Mouse (Mus musculus) gastrocnemius, postnatal 14 days (tissue): Measurements from ENCODE around the gene Klhl36. TPM values are rescaled to one million over a fixed set of nuclear protein-coding genes. Genes with fewer than 3 reads are reported as not detected.

Experiments used
- DNase-seq: peaks from one replicate; pipeline ENCODE4 v3.0.0; 2021; ENCODE audit warnings: mixed read lengths
- intact Hi-C: fragments of 180-260 bp; cut with DNase I; formaldehyde crosslinking; loops from one replicate; pipeline ENCODE4 v1.15.1; 2025; ENCODE audit warnings: low total_unique reads
- total RNA-seq, 2 experiments: library from RNA; stranded (reverse); gene quantifications; 2 replicates each; pipeline ENCODE4 v1.2.3; 2021

The Klhl36 gene
- total RNA-seq, 2 experiments from 2014 or later: 2.2 to 2.7 TPM

GRCm38 (mm10) chr8:119857767-119858166 lies 4.3 kb upstream of the Klhl36 start:
- intact Hi-C loops: no loop called here
- no peak for DNase-seq

DNA sequence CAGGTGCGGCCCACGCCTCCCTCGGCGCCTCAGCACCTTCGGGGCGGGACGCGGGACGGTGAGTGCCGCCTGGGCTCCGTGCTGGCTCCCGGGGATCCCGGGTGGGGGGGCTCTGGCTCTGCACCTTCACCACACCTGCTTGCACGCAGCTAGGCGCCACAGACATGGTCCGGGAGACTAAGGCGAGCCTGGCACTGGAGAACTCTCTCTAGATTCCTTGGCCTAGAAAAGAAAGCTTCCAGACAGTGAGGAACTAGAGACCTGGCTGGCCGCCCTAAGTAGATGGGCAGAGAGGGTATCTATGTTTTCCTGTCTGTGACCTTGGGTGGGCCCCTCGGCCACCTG lies 296 bp downstream of the Klhl36 start:
- DNase-seq: no peak
- intact Hi-C loops: no loop called here

DNA sequence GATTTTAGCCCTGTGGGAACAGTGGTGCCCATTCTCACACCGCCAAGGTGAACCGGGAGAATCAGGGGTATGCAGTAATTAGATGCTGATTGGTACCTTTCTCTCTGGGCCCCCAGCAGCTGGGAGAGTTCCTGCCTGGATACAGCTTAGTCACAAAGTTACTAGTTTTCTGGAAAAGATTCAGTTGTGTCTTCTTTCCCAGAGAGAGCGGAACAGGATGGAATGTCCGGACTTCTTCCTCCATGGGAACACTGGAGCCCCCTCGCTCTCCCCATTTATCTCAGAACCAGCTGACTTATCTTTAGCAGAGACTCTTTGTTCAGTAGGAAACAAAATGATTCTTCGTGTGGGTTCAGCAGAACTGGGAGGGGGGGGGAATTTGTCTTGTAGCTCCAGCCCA lies 683 bp downstream of the Klhl36 start:
- DNase-seq: no peak
- intact Hi-C loops: no loop called here

GRCm38 (mm10) chr8:119869616-119870015 lies 7.5 kb downstream of the Klhl36 start:
- intact Hi-C loops: no loop called here

GRCm38 (mm10) chr8:119873181-119873580 lies 11.1 kb downstream of the Klhl36 start:
- intact Hi-C loops: no loop called here
- no peak for DNase-seq

More at GRCm38 (mm10) chr8:119869616-119870015, 7.5 kb downstream of the Klhl36 start:
- no peak for DNase-seq

DNA sequence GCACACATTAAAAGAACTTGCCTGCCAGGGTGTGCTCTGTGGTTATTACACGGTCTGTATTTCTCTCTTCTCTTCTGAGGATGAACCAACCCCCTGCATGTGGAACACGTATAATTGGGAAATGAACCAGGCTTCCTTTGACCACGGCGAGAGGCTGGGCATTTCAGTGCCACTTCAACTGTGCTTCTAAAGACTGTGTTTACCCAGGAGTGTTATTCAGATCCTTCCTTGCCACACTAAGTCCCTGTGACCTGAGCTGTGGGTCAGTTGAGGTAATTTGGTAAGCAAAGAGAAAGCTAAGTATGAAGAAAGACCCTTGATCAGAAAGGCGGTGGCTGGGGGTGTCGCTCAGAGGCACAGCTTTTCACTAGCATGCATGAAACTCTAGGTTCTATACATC lies 19.2 kb downstream of the Klhl36 start:
- no peak for DNase-seq

GRCm38 (mm10) chr8:119881917-119882316 lies 19.9 kb downstream of the Klhl36 start:
- intact Hi-C loops: no loop called here
- no peak for DNase-seq

More for the DNA sequence above, 19.2 kb downstream of the Klhl36 start:
- intact Hi-C loops: no loop called here

- intact Hi-C loops: no loop called here
- DNase-seq: no peak
Observed at GRCm38 (mm10) chr8:119883281-119883680, 21.2 kb downstream of the Klhl36 start.

GRCm38 (mm10) chr8:119885612-119886011 lies 23.5 kb downstream of the Klhl36 start:
- DNase-seq: peak; percentile 54
- intact Hi-C loops: no loop called here

DNA sequence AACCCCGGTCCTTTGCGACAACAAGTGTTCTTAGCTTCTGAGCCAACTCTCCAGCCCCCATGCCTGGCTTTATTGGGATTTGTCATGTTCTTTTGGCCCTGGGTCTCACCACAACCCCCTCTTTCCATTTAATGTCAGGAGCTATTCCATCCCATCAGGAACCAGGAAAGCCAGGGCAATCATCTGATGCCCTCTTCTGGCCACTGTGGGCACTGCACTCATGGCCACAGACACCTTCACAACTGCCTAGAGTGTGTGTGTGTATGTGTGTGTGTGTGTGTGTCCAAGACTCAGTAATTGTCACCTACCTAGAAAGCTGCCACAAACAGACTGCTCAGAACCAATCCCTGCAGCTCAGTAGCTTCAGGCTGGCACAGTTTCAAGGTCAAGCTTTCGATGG lies 25.1 kb downstream of the Klhl36 start:
- intact Hi-C loops: no loop called here
- no peak for DNase-seq

DNA sequence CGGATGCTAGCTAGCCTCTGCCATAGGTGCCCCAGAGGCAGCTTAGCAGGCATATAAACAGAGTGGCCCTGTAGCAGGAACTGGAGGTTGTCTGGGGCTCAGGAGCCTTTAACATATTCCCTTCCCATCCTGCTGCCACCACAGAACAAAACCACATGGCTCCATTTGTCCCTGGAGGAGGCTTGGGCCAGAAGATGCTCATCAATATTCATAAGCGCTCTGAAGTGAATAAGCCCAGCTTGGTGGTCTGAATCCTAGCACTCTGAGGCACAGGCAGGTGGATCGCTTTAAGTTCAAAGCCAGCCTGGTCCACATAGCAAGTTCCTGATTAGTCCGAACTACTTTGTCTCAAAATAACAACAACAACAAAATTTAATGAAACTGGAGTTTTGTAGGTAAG lies 25.9 kb downstream of the Klhl36 start:
- intact Hi-C loops: no loop called here
- no peak for DNase-seq

DNA sequence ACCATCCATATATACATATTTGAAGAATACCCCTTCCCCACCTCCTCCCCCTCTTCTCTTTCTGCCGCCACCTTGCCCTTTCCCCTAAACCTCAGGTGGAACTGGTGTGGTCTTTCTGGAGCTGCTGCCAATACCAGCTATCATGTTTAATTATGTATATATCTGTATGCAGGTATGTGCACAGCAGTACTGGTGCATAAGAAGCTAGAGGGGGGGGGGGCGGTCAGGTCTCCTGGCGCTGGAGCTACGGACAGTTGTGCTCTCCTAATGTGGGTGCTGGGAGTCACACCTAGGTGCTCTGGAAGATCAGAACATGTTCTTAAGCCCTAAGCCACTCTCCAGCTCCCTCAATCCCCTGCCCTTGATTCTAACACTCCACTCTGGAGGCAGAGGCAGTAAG lies 35.0 kb downstream of the Klhl36 start:
- no peak for DNase-seq
- intact Hi-C loops: no loop called here

DNA sequence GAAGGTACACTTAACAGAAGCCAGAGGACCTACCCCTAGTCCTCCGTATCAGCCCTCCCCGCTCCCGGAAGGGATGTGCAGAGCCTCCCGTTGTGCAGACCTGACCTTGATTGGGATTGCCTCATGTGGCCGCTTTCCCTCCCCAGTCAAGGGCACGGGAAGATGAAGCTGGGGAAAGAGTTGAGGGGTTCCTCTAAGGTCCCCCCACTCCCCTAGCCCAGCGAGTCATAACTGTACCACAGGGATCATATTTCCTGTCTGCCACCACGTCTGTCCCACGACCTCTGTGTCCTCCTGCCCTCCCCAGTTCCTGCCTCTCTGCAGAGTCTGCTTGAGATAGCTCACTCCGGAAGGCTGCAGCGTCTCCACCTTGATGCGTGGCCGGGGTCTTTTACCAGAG lies 35.9 kb downstream of the Klhl36 start:
- intact Hi-C loops: no loop called here
- no peak for DNase-seq

GRCm38 (mm10) chr8:119901349-119901748 lies 39.3 kb downstream of the Klhl36 start:
- no peak for DNase-seq
- intact Hi-C loops: no loop called here

DNA sequence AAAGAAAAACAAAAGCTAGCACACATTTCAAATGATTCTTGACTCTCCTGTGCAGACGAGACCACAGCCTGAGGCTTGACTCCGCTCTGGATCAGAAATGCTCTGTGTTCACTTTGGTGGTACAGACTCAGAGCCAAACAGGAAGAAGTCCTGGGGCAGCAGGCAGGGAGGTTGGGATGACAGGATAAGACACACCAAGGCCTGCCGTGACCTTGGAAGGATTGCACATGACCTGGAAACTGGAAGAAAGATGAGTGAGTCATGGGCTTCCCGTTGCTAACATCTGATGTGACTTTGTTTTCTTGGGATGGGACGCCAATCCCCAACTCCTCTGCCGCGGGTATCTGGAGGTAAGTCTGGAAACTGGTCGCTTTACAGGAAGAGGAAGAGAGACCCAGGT lies 39.9 kb downstream of the Klhl36 start:
- intact Hi-C loops: no loop called here
- DNase-seq: no peak

DNA sequence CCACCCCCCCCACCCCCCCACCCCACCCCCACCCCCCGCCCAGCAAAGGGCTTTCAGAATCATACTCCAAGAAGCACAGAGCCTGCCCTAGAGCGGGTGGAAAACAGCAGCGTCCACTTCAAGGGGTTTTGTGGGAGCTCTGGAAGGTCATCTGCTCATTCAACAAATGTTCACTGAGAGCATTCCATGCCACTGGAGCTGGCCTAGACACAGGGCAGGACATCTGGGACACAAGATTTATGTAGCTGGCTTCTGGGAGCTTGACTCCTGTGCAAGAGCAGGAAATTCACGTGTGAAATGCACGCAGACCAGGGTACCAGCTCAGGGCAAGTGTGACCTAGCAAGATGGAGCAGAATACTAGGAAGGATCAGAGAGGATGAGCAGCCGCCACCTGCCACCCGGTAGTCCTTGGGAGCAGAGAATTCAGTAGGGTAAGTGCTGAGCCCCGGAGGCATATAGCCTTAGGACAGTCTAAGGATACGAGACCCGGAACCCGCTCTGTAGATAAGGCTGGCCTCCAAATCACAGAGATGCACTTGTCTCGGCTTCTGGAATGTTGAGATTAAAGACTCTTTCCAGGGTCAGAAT lies 42.4 kb downstream of the Klhl36 start:
- intact Hi-C loops: no loop called here
- DNase-seq: no peak

- DNase-seq: no peak
- intact Hi-C loops: no loop called here
Observed at GRCm38 (mm10) chr8:119909944-119910546, 48.0 kb downstream of the Klhl36 start, which contains the start of gene Usp10. Gene Usp10, plus strand, starts transcription at chr8:119910360.

- peak; percentile 88 for DNase-seq
- intact Hi-C loops: no loop called here
Observed at GRCm38 (mm10) chr8:119910547-119911257, 48.6 kb downstream of the Klhl36 start, which contains the start of gene Gm20388. Gene Gm20388, plus strand, starts transcription at chr8:119910841.

DNA sequence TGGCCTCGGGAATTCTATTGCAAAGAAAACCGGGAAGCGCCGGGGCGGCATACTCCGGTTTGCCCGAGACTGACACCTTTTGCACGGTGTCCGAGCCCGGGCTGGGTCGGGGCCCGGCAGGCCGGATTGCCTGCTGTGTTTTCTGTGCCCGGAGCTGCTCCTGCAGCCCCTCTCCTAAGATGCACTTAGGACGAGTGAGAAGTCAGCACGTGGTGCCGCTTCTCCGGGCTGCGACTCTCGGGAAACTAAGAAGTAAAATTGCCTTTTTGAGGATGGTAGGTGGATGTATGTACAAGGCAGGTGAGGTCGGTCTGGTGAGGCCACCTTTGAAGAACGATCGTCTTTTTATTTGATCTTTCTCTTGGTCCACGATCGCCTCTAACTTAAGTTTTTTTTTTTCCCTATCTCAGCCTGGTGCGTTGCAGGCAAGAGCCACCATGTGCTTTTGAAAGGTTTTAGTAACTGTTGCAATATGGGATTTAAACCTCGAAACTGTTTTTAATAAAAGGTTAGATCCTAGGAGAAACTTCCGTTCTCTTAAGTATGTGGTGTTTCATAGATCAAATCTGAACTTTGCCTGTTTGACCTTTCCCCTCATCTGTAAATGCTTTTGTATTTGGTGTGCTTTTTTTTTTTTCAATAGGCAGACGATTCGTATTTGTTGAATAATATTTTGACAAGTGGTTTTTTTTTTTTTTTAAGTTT lies 49.3 kb downstream of the Klhl36 start:
- intact Hi-C loops: no loop called here
- DNase-seq: no peak

- intact Hi-C loops: no loop called here
- no peak for DNase-seq
Observed at GRCm38 (mm10) chr8:119912643-119913042, 50.6 kb downstream of the Klhl36 start.
